Mouse (Mus musculus) inflammation-experienced regulatory T-cells, adult 6 months (primary cell): ENCODE data around the gene Smim15. TPM values are rescaled to one million over a fixed set of nuclear protein-coding genes. Genes with fewer than 3 reads are reported as not detected.
A peak's percentile ranks its signal among the peaks of the same experiment; 100 is the strongest.

Experiments
- ATAC-seq: one replicate; pipeline ENCODE4 v1.8.0; 2017
- polyA plus RNA-seq, 3 experiments: library from polyadenylated mRNA; unstranded; fragments of 100-300 nt; shearing (Covaris generic); gene quantifications; one replicate each; pipeline ENCODE4 v1.2.1; 2017

Smim15 gene
- polyA plus RNA-seq: 100 to 1,000 TPM in 1 of 3 experiments, 10 to 100 TPM in 2; 67.7 to 100 (median 82.4) TPM

GRCm38 (mm10) chr13:108044222-108044941 lies at the start of gene Smim15:
TSS of gene Smim15 (plus strand) at chr13:108044446.
- peak; percentile 75 for ATAC-seq

GRCm38 (mm10) chr13:107995211-107995610 lies 49.0 kb upstream of the Smim15 start:
- ATAC-seq: no peak

DNA sequence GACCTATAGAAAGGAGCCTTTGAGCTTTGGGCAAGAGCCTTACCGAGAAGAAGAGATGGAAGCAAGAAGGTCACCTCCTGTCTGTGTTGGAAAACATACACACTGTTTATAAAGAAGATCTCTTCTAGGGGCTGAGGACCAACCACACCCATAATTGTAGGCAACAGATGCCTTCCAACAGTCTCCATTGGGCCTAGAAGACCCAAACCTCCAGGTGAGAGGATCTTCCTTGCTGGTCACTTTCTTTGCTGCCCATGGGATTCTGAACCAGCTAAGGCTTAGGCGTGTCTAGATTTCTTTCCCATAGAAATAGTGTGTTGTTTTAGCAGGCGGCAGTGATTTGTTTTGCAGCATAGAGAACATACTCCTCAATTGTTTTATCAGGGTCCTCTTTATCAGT lies 47.9 kb upstream of the Smim15 start:
- no peak for ATAC-seq

GRCm38 (mm10) chr13:108007861-108008260 lies 36.4 kb upstream of the Smim15 start:
- no peak for ATAC-seq

DNA sequence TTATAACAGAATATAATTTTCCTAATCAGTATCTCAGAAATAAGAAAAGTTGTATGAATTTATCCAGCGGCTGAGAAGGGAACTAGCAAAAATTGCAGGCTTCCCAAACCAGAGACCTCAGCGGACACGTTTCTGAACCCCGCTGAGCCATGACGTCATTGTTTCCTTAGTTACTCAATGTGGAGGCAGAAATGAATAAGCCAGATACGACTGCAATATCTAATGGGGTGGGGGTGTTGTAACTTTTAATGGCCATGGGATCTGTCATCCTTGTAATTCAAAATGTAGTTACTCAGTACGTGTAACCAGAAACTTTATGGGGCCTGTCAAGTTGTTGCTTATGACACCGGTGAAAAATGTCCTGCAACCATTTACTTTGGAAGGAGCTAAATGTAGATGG lies 31.1 kb upstream of the Smim15 start:
- ATAC-seq: no peak

DNA sequence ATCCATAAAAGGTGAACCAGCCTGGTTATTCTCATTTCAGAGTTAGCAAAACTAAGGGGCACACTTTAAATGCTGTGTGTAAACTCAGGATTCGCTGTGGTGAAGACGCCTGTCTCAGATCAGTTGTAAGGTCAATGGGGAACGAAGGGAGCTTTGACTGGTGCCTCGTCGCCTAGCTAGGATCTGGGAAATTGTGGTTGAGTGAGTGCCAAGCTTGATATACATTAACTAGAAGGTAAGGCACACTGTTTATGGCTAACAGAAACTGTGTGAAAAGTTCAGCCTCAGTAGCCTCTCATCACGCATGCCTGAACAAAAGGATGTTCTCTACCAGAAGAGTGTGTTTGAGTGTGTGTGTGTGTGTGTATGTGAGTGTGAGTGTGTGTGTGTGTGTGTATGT lies 30.4 kb upstream of the Smim15 start:
- ATAC-seq: no peak

GRCm38 (mm10) chr13:108015166-108015565 lies 29.1 kb upstream of the Smim15 start:
- no peak for ATAC-seq

DNA sequence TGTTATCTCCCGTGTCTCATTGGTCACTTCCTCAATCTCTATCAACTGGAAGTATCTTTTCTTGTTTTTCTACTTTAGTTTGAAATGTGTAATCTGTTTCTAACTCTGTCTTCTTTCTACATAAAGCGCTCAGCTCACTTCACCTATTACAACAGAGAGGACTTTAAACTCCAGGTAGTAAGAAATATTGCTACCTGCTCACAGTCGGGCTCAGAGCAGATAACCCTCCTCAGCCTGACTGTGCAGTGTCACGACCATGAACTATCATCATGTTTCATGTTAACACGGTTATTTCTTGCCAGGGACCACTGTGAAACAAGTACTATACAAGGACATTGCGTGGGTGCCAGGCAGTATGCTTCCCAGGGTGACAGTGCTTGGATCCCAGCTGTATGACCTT lies 26.9 kb upstream of the Smim15 start:
- no peak for ATAC-seq

DNA sequence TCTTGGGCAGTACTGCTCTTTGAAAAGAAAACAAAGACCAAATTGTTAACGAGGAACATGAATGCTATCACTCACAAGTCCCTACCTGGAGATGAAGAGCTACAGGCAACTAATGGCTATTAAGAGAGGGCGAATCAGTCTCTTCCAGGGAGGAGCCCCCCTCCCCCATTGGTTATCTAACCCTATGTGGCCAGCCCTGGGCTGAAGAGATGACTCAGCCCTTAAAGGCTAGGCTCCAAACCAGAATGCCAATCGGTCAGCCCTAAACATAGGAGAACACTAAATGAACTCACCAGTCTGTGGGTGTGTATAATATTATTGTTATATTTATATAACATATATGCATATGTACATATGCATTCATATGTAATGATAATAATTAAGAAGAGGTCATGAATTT lies 18.4 kb upstream of the Smim15 start:
- ATAC-seq: no peak

GRCm38 (mm10) chr13:108032789-108033188 lies 11.5 kb upstream of the Smim15 start:
- no peak for ATAC-seq

- no peak for ATAC-seq
Observed at GRCm38 (mm10) chr13:108039375-108039774, 4.9 kb upstream of the Smim15 start.

DNA sequence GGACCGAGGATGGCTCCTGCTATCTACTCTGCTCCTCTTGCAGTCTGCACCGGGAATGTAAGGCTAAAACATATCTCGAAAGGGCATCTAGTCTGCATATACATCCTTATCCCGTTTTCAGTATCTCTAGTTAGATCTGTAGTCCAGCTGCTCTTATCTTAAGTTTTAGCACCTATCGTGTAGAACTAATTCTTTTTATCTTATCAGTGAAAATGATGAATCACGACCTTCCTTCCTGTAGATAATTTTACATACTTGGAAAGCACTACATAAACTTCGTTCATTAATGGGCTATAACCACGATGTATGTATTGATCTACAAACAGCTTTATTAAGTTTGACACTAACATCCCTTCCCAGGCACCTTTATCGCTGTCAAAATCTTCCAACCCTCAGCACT lies 4.3 kb upstream of the Smim15 start:
- no peak for ATAC-seq

- no peak for ATAC-seq
Observed at GRCm38 (mm10) chr13:108040451-108040850, 3.8 kb upstream of the Smim15 start.

DNA sequence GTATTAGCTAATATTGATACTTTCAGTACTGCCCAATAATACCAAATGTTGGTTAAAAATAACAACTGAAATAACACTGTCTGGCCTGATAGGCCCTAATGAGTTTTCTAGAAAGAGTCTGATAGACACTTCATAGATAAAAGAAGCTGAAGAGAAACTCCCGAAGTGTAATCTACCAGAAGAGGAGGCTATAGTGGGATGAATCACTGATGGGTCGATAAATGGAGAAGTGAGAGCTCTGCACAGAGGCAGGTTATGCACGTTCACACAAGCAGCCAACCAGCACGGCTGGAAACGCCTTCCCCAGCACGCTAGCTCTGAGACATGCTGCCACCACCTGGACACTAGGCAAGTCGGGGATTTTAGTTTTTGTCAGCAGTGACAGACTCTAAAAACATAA lies 2.9 kb upstream of the Smim15 start:
- peak; percentile 54 for ATAC-seq

- ATAC-seq: peak; percentile 1
Observed at GRCm38 (mm10) chr13:108043431-108044221, 620 bp upstream of the Smim15 start.

- peak; percentile 19 for ATAC-seq
Observed at GRCm38 (mm10) chr13:108045646-108046045, 1.4 kb downstream of the Smim15 start.

GRCm38 (mm10) chr13:108046071-108046470 lies 1.8 kb downstream of the Smim15 start:
- ATAC-seq: no peak

- ATAC-seq: no peak
Observed at GRCm38 (mm10) chr13:108046891-108047290, 2.6 kb downstream of the Smim15 start.

- ATAC-seq: no peak
Observed at GRCm38 (mm10) chr13:108047364-108047763, 3.1 kb downstream of the Smim15 start.

DNA sequence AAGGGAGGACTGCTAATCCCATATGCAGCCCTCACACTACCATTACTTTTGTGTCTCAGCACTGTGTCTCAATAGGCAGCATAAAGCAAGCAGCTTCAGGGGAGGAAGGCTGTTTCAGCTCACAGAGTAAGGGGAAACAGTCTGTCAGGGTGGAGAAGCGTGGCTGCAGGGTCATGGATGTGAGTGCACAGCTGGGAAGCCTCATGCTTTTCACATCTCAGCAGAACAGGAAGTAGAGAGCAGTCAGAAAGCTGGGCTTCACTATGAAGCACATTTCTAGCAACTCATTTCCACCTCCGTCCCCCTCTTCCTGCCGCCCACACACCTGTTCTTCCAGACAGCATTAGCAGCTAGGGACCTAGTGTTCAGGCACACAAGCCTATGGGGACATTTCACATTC lies 12.7 kb downstream of the Smim15 start:
- ATAC-seq: peak; percentile 73

GRCm38 (mm10) chr13:108060286-108060885 lies 16.1 kb downstream of the Smim15 start:
- ATAC-seq: no peak

- ATAC-seq: no peak
Observed at GRCm38 (mm10) chr13:108060936-108061578, 16.8 kb downstream of the Smim15 start.

DNA sequence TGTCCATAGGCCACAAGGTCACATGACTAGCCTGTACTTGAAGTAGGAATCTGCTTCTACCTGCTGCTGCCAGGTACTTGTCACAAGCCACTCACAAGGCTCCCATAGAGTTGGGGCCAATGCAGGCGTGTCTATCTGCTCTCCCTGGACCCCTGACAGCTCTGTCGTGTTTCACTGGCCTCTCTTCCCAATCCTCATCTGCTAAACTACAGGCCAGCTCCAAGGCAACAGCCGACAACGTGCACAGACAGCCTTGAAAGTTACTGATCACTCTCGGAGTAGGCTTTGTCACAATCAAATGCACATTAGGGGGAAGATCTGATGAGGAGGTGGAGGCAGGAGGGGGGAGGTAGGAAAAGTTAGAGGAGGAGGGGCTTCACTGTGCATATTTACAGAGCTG lies 18.7 kb downstream of the Smim15 start:
- no peak for ATAC-seq
